Mouse (Mus musculus) frontal cortex, postnatal 36 days (tissue): ENCODE results near the gene Ip6k1.

ENCODE experiments used
- DNase-seq, 2 experiments: peaks; one replicate each; pipeline ENCODE4 v3.0.0; 2022; ENCODE audit warnings: low spot score in 2 of 2

Ip6k1 gene

DNA sequence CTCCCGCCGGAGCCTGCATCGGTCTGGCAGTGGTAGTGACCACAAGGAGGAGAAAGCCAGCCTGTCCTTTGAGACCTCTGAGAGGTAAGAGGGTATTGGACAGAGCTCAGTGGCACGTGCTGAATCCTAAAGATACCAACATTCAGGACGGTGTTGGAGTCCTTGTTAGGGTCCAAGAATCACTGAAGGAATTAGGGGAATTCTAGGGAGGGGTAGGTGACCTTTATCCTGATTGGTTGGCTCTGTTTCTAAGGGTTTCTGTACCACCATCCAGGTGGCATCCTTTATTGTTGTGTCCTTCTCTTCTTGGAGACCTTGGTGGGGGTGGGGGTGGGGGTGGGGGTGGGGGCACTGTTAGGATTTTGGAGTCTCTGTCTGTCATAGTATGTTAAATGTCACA lies 29.8 kb downstream of the Ip6k1 start:
- DNase-seq, result no peak

- no peak for DNase-seq
Observed at GRCm38 (mm10) chr9:108035331-108036156, 33.2 kb downstream of the Ip6k1 start.

DNA sequence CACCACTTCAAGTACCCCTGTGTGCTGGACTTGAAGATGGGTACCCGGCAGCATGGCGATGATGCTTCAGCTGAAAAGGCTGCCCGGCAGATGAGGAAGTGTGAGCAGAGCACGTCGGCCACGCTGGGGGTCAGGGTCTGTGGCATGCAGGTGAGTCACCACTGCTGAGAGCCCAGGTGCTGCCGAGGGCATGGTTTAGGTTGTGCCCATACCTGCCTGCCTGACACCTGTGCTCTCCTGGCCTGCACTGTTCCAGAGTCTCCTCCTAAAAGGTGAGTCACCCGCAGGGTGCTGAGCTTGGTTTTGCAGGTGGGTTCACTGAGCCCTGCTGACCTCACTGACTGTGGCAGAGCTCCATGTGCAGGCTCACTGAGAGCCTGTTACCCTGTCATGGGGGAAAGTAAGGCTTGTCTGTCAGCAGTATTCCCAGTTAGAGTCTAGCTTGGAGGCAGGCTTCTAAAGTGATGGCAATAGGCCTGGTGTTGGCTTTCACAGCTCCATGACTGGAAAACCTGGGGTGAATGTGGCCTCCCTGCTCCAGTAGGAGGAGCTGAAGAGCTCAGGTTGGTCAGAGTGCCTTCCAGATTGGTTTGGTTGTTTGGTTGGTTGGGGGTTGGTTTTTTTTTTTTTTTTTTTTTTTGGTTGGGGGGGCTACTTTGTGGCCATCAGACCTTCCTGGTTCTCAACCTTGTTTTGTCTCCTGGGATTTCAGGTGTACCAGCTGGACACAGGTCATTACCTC lies 42.6 kb downstream of the Ip6k1 start:
- no peak for DNase-seq

DNA sequence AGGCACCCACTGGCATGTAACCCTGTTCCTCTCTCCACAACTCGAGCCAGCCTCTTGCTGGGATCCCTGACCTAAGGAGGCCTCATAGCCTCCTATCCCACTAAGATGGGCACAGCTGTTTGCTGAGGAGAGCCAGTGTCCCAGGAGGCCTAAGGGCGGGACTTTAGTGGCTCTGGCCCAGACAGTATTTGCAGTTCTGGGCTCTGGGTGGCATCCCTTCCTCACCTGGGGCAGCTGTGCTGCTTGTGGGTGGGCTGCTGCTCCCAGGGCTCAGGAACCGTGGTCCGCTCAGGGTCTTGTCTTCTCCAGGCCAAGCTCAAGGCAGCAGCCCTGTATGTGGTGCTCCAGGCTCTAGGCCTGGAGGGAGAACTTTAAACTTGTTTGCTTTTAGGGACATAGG lies 44.3 kb downstream of the Ip6k1 start:
- no peak for DNase-seq

DNA sequence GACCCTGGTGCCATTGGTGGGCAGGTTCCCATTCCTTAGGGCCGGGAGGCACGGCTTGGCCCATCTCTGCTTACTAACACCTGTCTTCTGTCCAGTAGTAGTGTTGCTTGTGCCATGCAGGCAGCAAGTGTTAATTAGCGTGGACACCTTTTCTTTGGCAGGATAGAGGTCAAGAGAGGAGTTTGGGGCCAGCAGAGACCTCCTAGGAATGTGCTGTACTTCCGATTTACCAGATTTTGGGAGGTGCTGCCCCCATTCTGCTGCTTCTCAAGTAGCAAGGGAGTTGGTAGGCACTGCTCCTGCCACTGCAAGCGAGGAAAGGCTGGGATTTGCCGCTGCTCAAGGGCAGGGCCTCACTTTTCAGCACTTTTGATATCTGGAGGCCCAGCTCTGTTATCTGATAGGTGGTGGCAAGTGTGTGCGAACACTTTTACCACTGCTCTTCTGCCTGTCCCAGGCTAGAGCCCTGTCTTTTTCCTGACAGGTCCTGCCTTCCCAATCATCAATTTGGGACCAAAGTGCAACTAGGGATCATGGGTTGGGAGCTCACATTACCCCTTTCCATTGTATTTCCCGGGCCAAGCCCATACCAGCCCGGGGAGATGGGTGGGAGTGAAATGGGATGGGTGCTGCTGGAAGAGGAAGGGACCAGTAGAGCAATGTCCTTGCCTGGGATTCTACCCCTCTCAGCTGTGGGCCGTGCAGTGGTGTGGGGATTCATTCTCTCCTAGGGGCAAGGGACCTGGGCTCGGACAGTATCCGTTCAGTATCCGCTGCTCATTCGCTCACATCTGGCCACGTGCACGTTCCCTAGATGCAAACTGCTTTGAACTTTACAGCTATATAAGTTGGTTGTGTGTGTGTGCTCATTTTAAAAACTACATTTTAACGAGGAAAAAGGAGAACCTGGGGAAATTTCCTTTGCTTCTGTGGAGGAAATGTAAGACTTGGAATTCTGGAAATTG lies 45.6 kb downstream of the Ip6k1 start:
- DNase-seq, result no peak

- no peak for DNase-seq
Observed at GRCm38 (mm10) chr9:108048566-108048955, 46.3 kb downstream of the Ip6k1 start.

- peak; percentile 95 to 97 for DNase-seq
Observed at GRCm38 (mm10) chr9:108049016-108049455, 46.7 kb downstream of the Ip6k1 start, which contains the start of gene Gmppb. TSS of gene Gmppb (plus strand) at chr9:108049242.

GRCm38 (mm10) chr9:108049561-108050251 lies 47.4 kb downstream of the Ip6k1 start:
- DNase-seq, result no peak

GRCm38 (mm10) chr9:108051184-108051930 lies 49.1 kb downstream of the Ip6k1 start:
- no peak for DNase-seq

DNA sequence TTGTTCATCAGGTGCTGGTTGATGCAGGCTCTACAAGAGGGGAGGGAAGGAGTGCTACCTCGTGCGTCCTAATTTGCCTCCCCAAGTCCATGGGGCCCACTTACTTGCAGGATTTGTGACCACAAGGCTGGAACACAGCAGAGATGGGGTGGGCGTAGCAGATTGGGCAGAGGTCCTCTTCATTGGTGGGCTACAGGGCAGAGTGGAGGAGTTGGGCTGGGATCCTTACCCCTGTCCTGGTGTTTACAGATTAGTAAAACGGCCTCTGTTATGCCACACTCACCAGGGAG lies 49.6 kb downstream of the Ip6k1 start:
- DNase-seq, result no peak

DNA sequence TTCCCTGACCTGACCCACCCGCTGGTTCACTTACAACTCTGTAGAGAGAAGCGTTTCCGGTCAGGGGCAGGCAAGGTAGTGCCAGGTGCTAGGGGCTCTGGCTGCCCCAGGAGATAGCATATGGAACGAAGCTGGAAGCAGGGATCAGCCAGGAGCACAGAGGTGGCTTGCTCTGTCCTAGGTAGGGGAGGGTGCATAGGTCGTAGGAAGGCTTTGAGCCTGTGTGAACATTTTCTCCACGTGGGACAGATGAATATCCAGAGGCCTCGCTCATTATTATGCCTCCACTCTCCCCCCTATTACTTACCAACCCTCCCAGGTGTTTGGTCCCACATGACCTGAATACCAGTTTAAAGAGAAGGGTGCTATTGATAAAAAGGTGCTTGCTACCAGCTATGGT lies 50.1 kb downstream of the Ip6k1 start:
- DNase-seq, result no peak

- peak; percentile 97 to 99 for DNase-seq
Observed at GRCm38 (mm10) chr9:108052885-108053664, 50.8 kb downstream of the Ip6k1 start, which contains the start of gene Amigo3. TSS of gene Amigo3 (plus strand) at chr9:108053159.

GRCm38 (mm10) chr9:108053665-108054225 lies 51.4 kb downstream of the Ip6k1 start:
- DNase-seq, result no peak

GRCm38 (mm10) chr9:108054331-108055040 lies 52.2 kb downstream of the Ip6k1 start:
- no peak for DNase-seq

GRCm38 (mm10) chr9:108055061-108055460 lies 52.8 kb downstream of the Ip6k1 start:
- no peak for DNase-seq

DNA sequence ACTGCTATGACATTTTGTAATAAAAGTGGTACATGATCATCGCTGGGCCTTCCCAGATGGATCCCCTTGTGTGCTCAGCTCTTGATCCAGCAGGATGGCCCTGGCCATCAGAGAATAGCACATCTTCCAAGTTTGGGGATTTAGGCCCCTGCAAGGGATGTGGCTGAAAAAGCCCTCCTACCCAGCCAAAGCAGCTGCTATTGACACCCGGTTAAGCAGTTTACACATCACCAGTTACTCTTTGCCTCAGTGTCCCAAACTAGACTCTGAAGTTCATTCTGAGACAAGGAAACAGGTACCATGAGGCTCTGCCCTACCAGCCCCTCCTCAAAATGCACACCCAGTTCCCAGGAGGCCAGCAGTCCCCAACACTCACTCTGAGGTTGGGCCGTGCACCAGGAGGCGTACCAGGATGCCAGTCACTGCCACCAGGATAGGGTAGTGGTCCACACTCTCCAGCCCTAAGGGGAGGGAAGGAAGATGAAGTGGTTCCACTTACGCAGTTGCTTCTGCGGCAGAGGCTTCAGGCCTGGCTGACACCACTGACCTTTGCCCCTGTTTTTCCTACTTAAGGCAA lies 53.4 kb downstream of the Ip6k1 start:
- DNase-seq, result no peak

DNA sequence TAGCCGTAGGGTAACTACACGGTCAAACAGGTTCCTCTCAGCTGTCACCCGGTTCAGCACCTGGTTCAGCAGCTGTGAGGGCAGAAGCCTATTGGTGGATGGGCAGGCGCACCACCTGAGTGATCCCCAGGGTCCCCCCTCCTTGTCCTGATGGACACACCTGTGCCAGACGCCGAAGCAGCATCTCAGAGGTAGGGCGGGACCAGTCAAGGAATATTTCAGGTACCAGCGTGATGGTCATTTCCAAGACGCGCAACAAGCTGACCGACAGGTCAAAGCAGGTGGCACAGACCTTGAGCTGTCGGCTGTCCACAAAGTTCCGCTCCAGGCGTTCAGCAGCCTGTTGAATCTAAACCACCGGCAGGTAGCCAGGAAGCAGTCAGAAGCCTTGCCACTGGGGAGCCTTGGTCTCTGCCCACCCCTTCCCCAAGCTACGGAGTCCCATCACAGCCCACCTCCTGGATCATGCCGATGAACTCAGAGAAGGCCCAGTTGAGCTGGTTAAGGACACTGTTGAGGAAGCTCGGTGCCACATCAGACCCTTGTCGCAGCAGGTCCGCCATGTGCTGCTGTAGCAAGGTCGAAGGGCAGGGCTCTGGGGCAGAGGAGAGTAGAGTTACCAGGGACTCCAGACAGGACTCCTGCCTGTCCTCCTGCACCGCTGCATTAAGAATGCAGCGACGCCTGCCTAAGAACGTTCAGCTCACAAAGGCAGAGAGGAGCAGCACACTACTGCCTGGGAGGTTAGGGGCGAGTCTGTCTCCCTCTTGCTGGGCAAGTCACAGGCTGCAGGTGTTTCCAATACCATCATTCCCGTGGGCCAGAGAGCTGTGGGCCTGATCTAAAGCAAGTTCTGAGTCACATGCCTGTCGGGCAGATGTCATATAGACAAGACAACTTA lies 54.3 kb downstream of the Ip6k1 start:
- no peak for DNase-seq

DNA sequence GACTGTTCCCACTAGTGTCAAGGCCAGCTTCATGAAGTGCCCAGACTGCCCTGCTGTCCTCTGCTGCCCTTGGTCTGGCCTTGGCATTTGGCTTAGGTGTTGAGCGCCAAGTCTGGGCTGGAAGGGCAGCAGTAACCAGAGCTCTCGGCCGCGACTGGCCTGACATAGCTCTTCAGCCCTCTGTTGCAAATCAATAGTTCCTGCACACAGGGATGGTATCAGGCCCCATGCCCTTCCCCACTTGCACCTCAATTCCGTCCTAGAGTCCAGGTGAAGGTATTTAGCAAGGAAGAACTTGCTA lies 54.9 kb downstream of the Ip6k1 start:
- no peak for DNase-seq
